ENCODE assay signal across 14 mouse cellular contexts in genomic region chr17:15223826-15224225, GRCm38 (mm10).
DNase-seq lines count a peak whose midpoint lies in the region.
"Had no signal": no experiment of that assay in that cellular context is flagged by ENCODE, and none has a peak within 500 bp of the region (broad histone marks: within the 10 kb centered on the region; RNA-seq: fewer than 3 reads in every experiment).

No protein-coding gene starts in this region.

- DNase-seq in urinary bladder, adult 18-20 months (ENCODE audit: low spot score in 2 of 2): peak; percentile 43 to 63
- DNase-seq in urinary bladder, postnatal 4 days (ENCODE audit: low spot score in 2 of 2): no peak
- DNase-seq in fat pad, adult 2 months (ENCODE audit: extremely low read depth, low read depth, low spot score): peak; percentile 42
- DNase-seq in urinary bladder, postnatal 14 days (ENCODE audit: low spot score): peak; percentile 61
- no peak for DNase-seq in heart, postnatal 25 days (ENCODE audit: low spot score)
- DNase-seq in cerebellum, postnatal 25 days: no peak
- DNase-seq: adrenal gland, adult 8-10 months; adrenal gland, postnatal 25 days; cerebellum, adult 11-12 months; cerebellum, adult 8-10 months; cerebellum, postnatal 10 days; gastrocnemius, postnatal 10 days; gastrocnemius, postnatal 36 days; heart, postnatal 36 days had no signal

- intact Hi-C loops in heart, postnatal 25 days (cut with DNase I): no loop called here

Comparison
In these comparisons a context has a peak if more than half of its experiments do, and no peak if none do; other contexts are left out.
1. DNase-seq: peak in urinary bladder, adult 18-20 months (2 of 2), fat pad, adult 2 months (single experiment) and urinary bladder, postnatal 14 days (single experiment); none in urinary bladder, postnatal 4 days (0 of 2), heart, postnatal 25 days (single experiment) and cerebellum, postnatal 25 days (0 of 2).